Comparison of ENCODE assay signal across 21 mouse cellular contexts in the genomic region with DNA sequence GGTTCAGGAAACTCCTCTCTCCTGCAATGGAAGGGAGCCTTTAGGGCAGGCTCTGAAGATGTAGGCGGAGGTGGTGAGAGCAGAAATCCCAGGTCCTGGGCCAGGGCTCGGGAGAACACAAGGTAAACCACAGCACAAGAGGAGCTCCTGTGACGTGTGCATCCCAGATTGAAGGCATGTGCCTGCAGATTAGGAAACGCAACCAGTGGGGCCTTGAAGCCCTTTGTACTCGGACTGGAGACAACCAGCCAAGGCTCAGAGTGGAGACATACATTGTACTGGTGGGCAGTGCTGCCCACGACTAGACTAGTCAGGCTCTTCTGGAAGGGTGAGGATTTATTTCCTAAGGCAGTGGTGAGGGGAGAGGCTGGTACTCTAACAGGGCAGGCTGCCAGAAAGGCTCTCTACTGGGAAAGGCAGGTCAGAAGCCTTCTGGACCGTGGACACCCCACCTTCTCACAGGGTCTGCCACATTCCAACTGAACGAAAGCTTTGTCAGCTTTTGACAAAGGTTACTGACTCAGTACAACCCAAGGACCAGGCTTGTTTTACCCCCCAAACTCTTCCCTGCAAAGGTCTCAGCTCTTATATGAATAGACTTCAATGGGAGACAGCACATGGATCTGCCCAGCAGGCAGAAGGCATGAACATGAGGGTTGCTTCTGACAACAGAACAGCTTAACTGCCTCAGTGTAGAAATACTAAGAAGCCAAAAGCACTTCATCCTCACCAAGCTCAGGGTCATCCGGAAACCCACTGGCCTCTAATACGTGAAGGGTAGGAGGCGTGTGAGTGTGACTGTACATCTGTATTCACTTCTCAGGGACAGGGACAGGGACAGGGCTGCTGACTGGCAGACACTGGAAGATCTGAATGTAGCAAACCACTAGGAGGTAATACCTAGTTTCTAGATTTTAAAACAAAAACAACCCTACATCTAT. TPM values are rescaled to one million over a fixed set of nuclear protein-coding genes. Genes with fewer than 3 reads are reported as not detected.
DNase-seq lines count a peak whose midpoint lies in the region; ATAC-seq and TF ChIP-seq lines count a peak whose summit lies in the region.
"Had no signal": no experiment of that assay in that cellular context is flagged by ENCODE, and none has a peak within 500 bp of the region (broad histone marks: within the 10 kb centered on the region; RNA-seq: fewer than 3 reads in every experiment).

No protein-coding gene starts in this region.

- peak; percentile 89 for DNase-seq in heart, adult 11 months
- DNase-seq in heart, embryonic 10.5 days (ENCODE audit: low spot score) = no peak
- no peak for DNase-seq in left cerebral cortex, adult 2 months (ENCODE audit: extremely low spot score in 1 of 2, low spot score in 2 of 2)
- no peak for DNase-seq in left cerebral cortex, postnatal 25 days (ENCODE audit: low spot score in 2 of 2)
- peak; percentile 67 for DNase-seq in adrenal gland, postnatal 14 days
- DNase-seq in gonadal fat pad, adult 2 months (ENCODE audit: low read depth) = peak; percentile 76
- no peak for DNase-seq in midbrain, embryonic 11.5 days (ENCODE audit: low spot score, missing footprints)
- DNase-seq: cerebellum, adult 8-10 months; layer of hippocampus, postnatal 36 days; left cerebral cortex, postnatal 4 days; right cerebral cortex, postnatal 14 days; spleen, adult 18-20 months; thymus, postnatal 36 days had no signal

- ATAC-seq in midbrain, embryonic 11.5 days (ENCODE audit: low FRiP score) = no peak
- ATAC-seq: forebrain, embryonic 14.5 days; midbrain, embryonic 16.5 days had no signal

- no peak overlapping the region for H3K27ac ChIP-seq in heart, embryonic 10.5 days
- H3K27ac ChIP-seq in left cerebral cortex, adult 2 months = peak overlapping the region; percentile 88
- no peak overlapping the region for H3K27ac ChIP-seq in midbrain, embryonic 11.5 days (ENCODE audit: low read depth, low read length)
- H3K27ac ChIP-seq: hindbrain, embryonic 14.5 days; neural tube, embryonic 15.5 days had no signal

- no peaks in the 10 kb centered on the region for H3K9me3 ChIP-seq in heart, embryonic 10.5 days
- no peaks in the 10 kb centered on the region for H3K9me3 ChIP-seq in midbrain, embryonic 11.5 days (ENCODE audit: control insufficient read depth, low read length)
- H3K9me3 ChIP-seq: heart, embryonic 13.5 days; megakaryocyte, embryonic 14.5 days; neural tube, embryonic 15.5 days had no signal

- H3K27me3 ChIP-seq in heart, embryonic 10.5 days (ENCODE audit: insufficient read depth, poor library complexity, severe bottlenecking) = no peaks in the 10 kb centered on the region
- H3K27me3 ChIP-seq in midbrain, embryonic 11.5 days (ENCODE audit: control insufficient read depth, insufficient read depth, low read length) = no peaks in the 10 kb centered on the region
- H3K27me3 ChIP-seq: heart, embryonic 13.5 days; megakaryocyte, embryonic 14.5 days; neural tube, embryonic 15.5 days had no signal

- peaks cover 71% of the 10 kb centered on the region for H3K36me3 ChIP-seq in heart, embryonic 10.5 days
- peaks cover 15% of the 10 kb centered on the region for H3K36me3 ChIP-seq in midbrain, embryonic 11.5 days (ENCODE audit: control insufficient read depth, insufficient read depth, low read length)

- H3K4me3 ChIP-seq in heart, embryonic 10.5 days = no peak overlapping the region
- H3K4me3 ChIP-seq in left cerebral cortex, adult 2 months = no peak overlapping the region
- H3K4me3 ChIP-seq in midbrain, embryonic 11.5 days (ENCODE audit: low read depth, low read length) = no peak overlapping the region
- H3K4me3 ChIP-seq: erythroblast, embryonic 14.5 days; heart, embryonic 13.5 days; neural tube, embryonic 15.5 days had no signal

- no peak overlapping the region for H3K4me2 ChIP-seq in midbrain, embryonic 11.5 days
- H3K4me2 ChIP-seq: heart, embryonic 13.5 days; hindbrain, embryonic 14.5 days; lung, embryonic 14.5 days; neural tube, embryonic 15.5 days had no signal

- intact Hi-C loops in left cerebral cortex, adult 2 months (cut with DNase I) = no loop called here
- intact Hi-C loops in left cerebral cortex, postnatal 25 days (cut with DNase I) = no loop called here

- no peak for TF ChIP-seq CTCF in left cerebral cortex, adult 2 months (IDR thresholded peaks at IDR 0.05)

- WGBS in heart, embryonic 10.5 days = 82% methylated on average over 11 of the region's 11 CpGs
- 86% methylated on average over 11 of the region's 11 CpGs for WGBS in midbrain, embryonic 11.5 days

- no peak overlapping the region for H3K9ac ChIP-seq in midbrain, embryonic 11.5 days (ENCODE audit: low read length)
- H3K9ac ChIP-seq: hindbrain, embryonic 14.5 days; lung, embryonic 14.5 days; neural tube, embryonic 15.5 days had no signal

- H3K4me1 ChIP-seq in heart, embryonic 10.5 days = peaks cover 17% of the 10 kb centered on the region
- no peaks in the 10 kb centered on the region for H3K4me1 ChIP-seq in midbrain, embryonic 11.5 days (ENCODE audit: control insufficient read depth, insufficient read depth, low read length)

RNA-seq across cellular contexts. Expression of a gene that starts 17.1 kb away (rescaled TPM):
- 12.5 and 15.7 TPM in 2 replicates for polyA plus RNA-seq in heart, embryonic 10.5 days (2016; fragmentation: Nextera tagmentation; extraction: Ambion mirVana)
- total RNA-seq in left cerebral cortex, adult 2 months (2021) = 10 to 100 TPM; 27.4 to 28.4 TPM
- 10 to 100 TPM; 30.9 to 36.0 TPM for total RNA-seq in left cerebral cortex, postnatal 25 days (2021)
- total RNA-seq in adrenal gland, postnatal 14 days (2021) = 22.1 and 22.2 TPM in 2 replicates
- polyA plus RNA-seq in gonadal fat pad, adult 2 months (2012; rRNA removed) = 9.9 and 10.2 TPM in 2 replicates
- polyA plus RNA-seq in midbrain, embryonic 11.5 days (2014; fragmentation: Nextera tagmentation; extraction: Ambion mirVana) = 23.9 and 26.1 TPM in 2 replicates

RNA-seq across cellular contexts. Expression of a gene that starts 20.2 kb away (rescaled TPM):
- polyA plus RNA-seq in heart, embryonic 10.5 days (2016; fragmentation: Nextera tagmentation; extraction: Ambion mirVana) = 5.0 and 5.6 TPM in 2 replicates
- 10 to 100 TPM; 23.9 to 26.9 TPM for total RNA-seq in left cerebral cortex, adult 2 months (2021)
- total RNA-seq in left cerebral cortex, postnatal 25 days (2021) = 10 to 100 TPM; 24.2 to 26.2 TPM
- total RNA-seq in adrenal gland, postnatal 14 days (2021) = 12.7 and 15.1 TPM in 2 replicates
- 8.9 and 10.0 TPM in 2 replicates for polyA plus RNA-seq in gonadal fat pad, adult 2 months (2012; rRNA removed)
- polyA plus RNA-seq in midbrain, embryonic 11.5 days (2014; fragmentation: Nextera tagmentation; extraction: Ambion mirVana) = 8.0 and 8.3 TPM in 2 replicates

Comparison
In these comparisons a context has a peak if more than half of its experiments do, and no peak if none do; other contexts are left out.
1. DNase-seq: peak in heart, adult 11 months (single experiment), adrenal gland, postnatal 14 days (single experiment) and gonadal fat pad, adult 2 months (single experiment); none in heart, embryonic 10.5 days (single experiment), left cerebral cortex, adult 2 months (0 of 2), left cerebral cortex, postnatal 25 days (0 of 2) and midbrain, embryonic 11.5 days (single experiment).